19 mouse cellular contexts compared by ENCODE assay signal in the genomic region with DNA sequence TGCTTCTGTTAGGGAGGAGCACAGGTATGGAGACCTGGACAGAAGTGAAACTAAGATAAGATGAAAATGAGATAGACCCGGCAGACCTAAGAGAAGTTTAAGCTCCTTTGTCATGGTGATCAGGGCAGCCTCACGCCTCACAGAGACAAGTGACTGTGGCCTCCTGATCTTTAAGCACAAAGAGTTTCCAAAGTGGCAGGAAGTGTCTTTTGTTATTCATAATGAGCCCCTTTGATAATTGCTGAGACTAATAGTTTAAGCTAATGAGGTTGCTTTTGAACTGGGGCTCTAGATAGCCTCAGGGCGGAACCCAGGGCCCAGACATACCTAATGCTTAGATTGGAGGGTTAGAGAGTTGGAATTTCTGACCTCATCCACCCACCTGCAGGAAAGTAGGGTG. TPM values are rescaled to one million over a fixed set of nuclear protein-coding genes. Genes with fewer than 3 reads are reported as not detected.
A peak's percentile ranks its signal among the peaks of the same experiment; 100 is the strongest.
DNase-seq lines count a peak whose midpoint lies in the region; ATAC-seq and TF ChIP-seq lines count a peak whose summit lies in the region.
"Had no signal": no experiment of that assay in that cellular context is flagged by ENCODE, and none has a peak within 500 bp of the region (broad histone marks: within the 10 kb centered on the region; RNA-seq: fewer than 3 reads in every experiment).

No protein-coding gene starts in this region.

- H3K4me2 ChIP-seq in limb, embryonic 13.5 days (replicated peaks) = 0 out of 2 replicates have a peak overlapping the region, but pooled peaks have one; percentile 7
- peak overlapping the region; percentile 68 for H3K4me2 ChIP-seq in CH12.LX (ENCODE audit: insufficient read depth, low read depth, poor library complexity, severe bottlenecking)
- H3K4me2 ChIP-seq: heart, embryonic 13.5 days; liver, embryonic 12.5 days; lung, embryonic 14.5 days had no signal

- in situ Hi-C loops in CH12.LX (cut with MboI; ENCODE audit: low pct_ligation_motif_present, low pct_unique_long_range_greater_than_20kb, low sequenced_read_pairs) = no loop called here

- WGBS in limb, embryonic 13.5 days = 37% methylated on average over 3 of the region's 3 CpGs
- WGBS in limb, embryonic 10.5 days = 31% methylated on average over 3 of the region's 3 CpGs

- no peak for TF ChIP-seq POLR2A in CH12.LX (IDR thresholded peaks at IDR 0.05; ENCODE audit: low read depth, low read length)

- no peaks in the 10 kb centered on the region for H3K9me3 ChIP-seq in limb, embryonic 13.5 days
- H3K9me3 ChIP-seq in limb, embryonic 10.5 days (replicated peaks) = no peaks in the 10 kb centered on the region
- H3K9me3 ChIP-seq in CH12.LX (replicated peaks; ENCODE audit: low read length) = peaks cover 4% of the 10 kb centered on the region
- H3K9me3 ChIP-seq: heart, embryonic 13.5 days; liver, embryonic 12.5 days had no signal

- no peak overlapping the region for H3K4me3 ChIP-seq in limb, embryonic 13.5 days
- no peak overlapping the region for H3K4me3 ChIP-seq in limb, embryonic 10.5 days
- H3K4me3 ChIP-seq in CH12.LX (replicated peaks in 1 of 3; ENCODE audit: low read depth in 2 of 3, low read length in 2 of 3, poor library complexity in 1 of 3) = no peak overlapping the region
- H3K4me3 ChIP-seq: heart, embryonic 13.5 days; liver, embryonic 12.5 days had no signal

- TF ChIP-seq CTCF in CH12.LX (conservative IDR thresholded peaks at IDR 0.05 in 1 of 2, IDR thresholded peaks at IDR 0.05 in 1 of 2; ENCODE audit: low read depth in 2 of 2, low read length in 2 of 2) = no peak

- no peak for ATAC-seq in limb, embryonic 13.5 days (ENCODE audit: low FRiP score, low read depth)
- ATAC-seq in inflammation-experienced regulatory T-cells, adult 6 months = peak; percentile 54
- ATAC-seq in monocyte, adult 5-6 weeks (replicated peaks; ENCODE audit: insufficient number of reproducible peaks, low FRiP score, low TSS enrichment, poor library complexity, severe bottlenecking) = no peak
- ATAC-seq: liver, embryonic 12.5 days had no signal

- H3K27me3 ChIP-seq in limb, embryonic 13.5 days = peaks cover 33% of the 10 kb centered on the region
- H3K27me3 ChIP-seq in limb, embryonic 10.5 days (ENCODE audit: low read depth, poor library complexity, severe bottlenecking) = peaks cover 40% of the 10 kb centered on the region
- no peaks in the 10 kb centered on the region for H3K27me3 ChIP-seq in CH12.LX (replicated peaks)

- no peak for TF ChIP-seq RAD21 in CH12.LX (IDR thresholded peaks at IDR 0.05; ENCODE audit: low read depth, low read length)

- no peak overlapping the region for H3K27ac ChIP-seq in limb, embryonic 13.5 days
- no peak overlapping the region for H3K27ac ChIP-seq in limb, embryonic 10.5 days
- H3K27ac ChIP-seq in CH12.LX (ENCODE audit: insufficient read depth, low read depth) = no peak overlapping the region
- H3K27ac ChIP-seq: heart, embryonic 13.5 days; liver, embryonic 12.5 days; macrophage had no signal

- no peaks in the 10 kb centered on the region for H3K79me2 ChIP-seq in CH12.LX (replicated peaks; ENCODE audit: control insufficient read depth, extremely low read depth, insufficient read depth, poor library complexity, severe bottlenecking)

- dilution Hi-C loops in CH12.LX (cut with MboI; ENCODE audit: extremely low pct_ligation_motif_present, extremely low pct_unique_long_range_greater_than_20kb, low sequenced_read_pairs) = no loop called here

- H3K36me3 ChIP-seq in limb, embryonic 13.5 days = no peaks in the 10 kb centered on the region
- no peaks in the 10 kb centered on the region for H3K36me3 ChIP-seq in limb, embryonic 10.5 days
- H3K36me3 ChIP-seq in CH12.LX (replicated peaks in 1 of 2; ENCODE audit: control insufficient read depth in 1 of 2, insufficient read depth in 1 of 2, low read length in 1 of 2) = no peaks in the 10 kb centered on the region
- H3K36me3 ChIP-seq: heart, embryonic 13.5 days; liver, embryonic 12.5 days had no signal

- no peak for TF ChIP-seq EP300 in CH12.LX (IDR thresholded peaks at IDR 0.05; ENCODE audit: low read length)

- no peak for DNase-seq in limb, embryonic 10.5 days (ENCODE audit: low spot score)
- DNase-seq in CH12.LX (ENCODE audit: extremely low read depth) (peak; percentile 15), WW6 (ENCODE audit: low read depth, low spot score) (peak; percentile 91)
- no peak for DNase-seq in thymus, adult 18-20 months
- DNase-seq: adrenal gland, adult 2 months; cerebellum, adult 11-12 months; cerebellum, postnatal 36 days; heart, postnatal 36 days; left cerebral cortex, postnatal 4 days; lung, embryonic 14.5 days; midbrain, embryonic 14.5 days; spleen, adult 18-20 months; thymus, adult 2 months had no signal

- H3K9ac ChIP-seq in limb, embryonic 13.5 days = no peak overlapping the region
- H3K9ac ChIP-seq in CH12.LX (ENCODE audit: insufficient read depth, low read depth) = no peak overlapping the region
- H3K9ac ChIP-seq: heart, embryonic 13.5 days; liver, embryonic 12.5 days; lung, embryonic 14.5 days had no signal

- peaks cover 11% of the 10 kb centered on the region; the same call in 1 of the 2 replicates for H3K4me1 ChIP-seq in limb, embryonic 13.5 days
- peaks cover 19% of the 10 kb centered on the region for H3K4me1 ChIP-seq in limb, embryonic 10.5 days
- peaks cover 5 to 52% of the 10 kb centered on the region in 2 experiments for H3K4me1 ChIP-seq in CH12.LX (ENCODE audit: control insufficient read depth in 1 of 2, insufficient read depth in 2 of 2)
- H3K4me1 ChIP-seq: liver, embryonic 12.5 days had no signal

TF ChIP-seq in CH12.LX, 34 proteins besides CTCF, POLR2A, EP300 and RAD21:
- no peak for TF ChIP-seq JUND (conservative IDR thresholded peaks at IDR 0.05; ENCODE audit: low read depth, low read length)
- 0 out of 2 replicates have a peak, but pooled peaks have one; percentile 23 for TF ChIP-seq TCF12 (IDR thresholded peaks at IDR 0.05; ENCODE audit: low read depth, low read length)

RNA-seq across cellular contexts. Expression of gene Nt5e, which starts 5.5 kb away (rescaled TPM):
- polyA plus RNA-seq in limb, embryonic 13.5 days (2015; fragmentation: Nextera tagmentation; extraction: Ambion mirVana) = 10.4 and 13.2 TPM in 2 replicates
- 0.97 and 1.6 TPM in 2 replicates for polyA plus RNA-seq in limb, embryonic 10.5 days (2016; fragmentation: Nextera tagmentation; extraction: Ambion mirVana)
- total RNA-seq in CH12.LX (2012; rRNA removed) (2.0 and 3.1 TPM in 2 replicates), CH12.LX (2014; rRNA removed) (0.08 TPM in 1 of 2 replicates, not detected in the other)
- 0.26 and 0.34 TPM in 2 replicates for polyA plus RNA-seq in CH12.LX (2012; ENCODE audit: insufficient read length, low read depth)
- 100 to 1,000 TPM in 2 of 3 experiments, 10 to 100 TPM in 1; 87.8 to 325 (median 303) TPM for polyA plus RNA-seq in inflammation-experienced regulatory T-cells, adult 6 months (2017; shearing (Covaris generic))
- total RNA-seq in monocyte, adult 5-6 weeks (2017) = 4.6 to 8.6 TPM (median 4.9 TPM) in 3 replicates

Comparison
In these comparisons a context has a peak if more than half of its experiments do, and no peak if none do; other contexts are left out.
1. DNase-seq: peak in CH12.LX (single experiment) and WW6 (single experiment); none in limb, embryonic 10.5 days (single experiment) and thymus, adult 18-20 months (0 of 2).